Mouse (Mus musculus) liver, adult 2 months (tissue): Measurements from ENCODE around the gene Robo4.

Source experiments
- CTCF ChIP-seq: fragments of 200-500 bp; IDR thresholded peaks from 2 replicates; pipeline ENCODE4 v1.5.1; 2011; ENCODE audit warnings: low read depth, low read length, control low read depth
- POLR2A ChIP-seq: fragments of 200-500 bp; IDR thresholded peaks from 2 replicates; pipeline ENCODE4 v1.6.1; 2011; ENCODE audit warnings: low read length, control low read depth; ENCODE audit not compliant: insufficient read depth; ENCODE audit errors: extremely low read depth

DNA sequence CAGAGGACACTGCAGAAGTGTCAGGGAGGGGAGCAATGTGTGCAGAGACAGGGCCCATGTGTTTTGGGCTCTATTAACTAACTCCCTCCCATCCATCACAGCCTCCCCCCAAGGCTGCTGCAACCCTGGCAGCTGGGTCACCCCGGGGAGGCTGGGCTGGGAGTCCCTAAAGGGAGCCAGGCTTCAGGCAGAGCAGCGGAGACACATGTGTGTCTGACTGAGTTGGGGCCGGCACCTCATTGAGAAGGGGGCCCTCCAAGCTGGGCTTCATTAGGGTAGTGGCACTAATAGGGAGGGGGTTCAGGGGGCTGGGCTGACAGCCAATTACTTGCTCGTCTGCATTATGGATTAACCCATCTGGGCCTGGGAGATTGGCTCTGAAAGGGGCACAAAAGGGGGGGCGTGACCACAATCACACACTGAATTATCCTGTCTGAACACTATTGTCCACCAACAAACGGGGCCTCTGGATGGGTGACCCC, 52.4 kb downstream of the Robo4 start:
- TF ChIP-seq CTCF = no peak
- no peak for TF ChIP-seq POLR2A
